Mouse (Mus musculus): ENCODE measurements around the gene Smad5. TPM values are rescaled to one million over a fixed set of nuclear protein-coding genes. Genes with fewer than 3 reads are reported as not detected.

Gene Smad5
- total and polyA plus RNA-seq, 3 experiments: 8.0 to 11.3 TPM; not detected in 1

GRCm38 (mm10) chr13:56758492-56758891 lies 55.7 kb downstream of the Smad5 start:
- DNase-seq (ENCODE audit: low read depth, low spot score): peak; percentile 31
- H3K4me1 ChIP-seq (ENCODE audit: control insufficient read depth in 1 of 2, insufficient read depth in 2 of 2, low read length in 2 of 2): no peaks in the 10 kb centered on the region
- no peak overlapping the region for H3K9ac ChIP-seq (ENCODE audit: control insufficient read depth, low read depth, low read length, poor library complexity, severe bottlenecking)
- TF ChIP-seq UBTF (IDR thresholded peaks at IDR 0.05; ENCODE audit: borderline replicate concordance, insufficient read depth, low read depth, low read length) (no peak), POLR2A (IDR thresholded peaks at IDR 0.05; ENCODE audit: control insufficient read depth in 1 of 2, insufficient read depth in 1 of 2, low read depth in 1 of 2, low read length in 2 of 2, poor library complexity in 1 of 2) (no peak), RCOR1 (IDR thresholded peaks at IDR 0.05; ENCODE audit: low read depth, low read length) (no peak), HCFC1 (IDR thresholded peaks at IDR 0.05; ENCODE audit: low read depth, low read length) (no peak), ETS1 (IDR thresholded peaks at IDR 0.05; ENCODE audit: low read depth, low read length) (no peak), RAD21 (IDR thresholded peaks at IDR 0.05; ENCODE audit: low read depth, low read length) (peak; percentile 22), CTCF (IDR thresholded peaks at IDR 0.05 in 2 of 3, conservative IDR thresholded peaks at IDR 0.05 in 1 of 3; ENCODE audit: control insufficient read depth in 1 of 3, insufficient read depth in 1 of 3, low read depth in 2 of 3, low read length in 3 of 3, poor library complexity in 1 of 3, severe bottlenecking in 1 of 3) (peak in 2 of 3 experiments; percentile 43 to 63; a peak in 4 of 6 replicates), NRF1 (IDR thresholded peaks at IDR 0.05; ENCODE audit: insufficient read depth, low read depth, low read length, poor library complexity, severe bottlenecking) (no peak), SMC3 (IDR thresholded peaks at IDR 0.05; ENCODE audit: low read depth, low read length) (peak; percentile 49), MAFK (IDR thresholded peaks at IDR 0.05; ENCODE audit: borderline replicate concordance, low read depth, low read length) (no peak), GABPA (IDR thresholded peaks at IDR 0.05; ENCODE audit: low read depth, low read length) (no peak), BHLHE40 (IDR thresholded peaks at IDR 0.05; ENCODE audit: borderline replicate concordance, low read depth, low read length) (no peak), TBP (IDR thresholded peaks at IDR 0.05; ENCODE audit: low read depth, low read length) (no peak), TAL1 (IDR thresholded peaks at IDR 0.05; ENCODE audit: low read length) (no peak), CHD2 (IDR thresholded peaks at IDR 0.05; ENCODE audit: low read length) (no peak), JUND (IDR thresholded peaks at IDR 0.05; ENCODE audit: low read depth, low read length) (no peak), ZNF384 (IDR thresholded peaks at IDR 0.05; ENCODE audit: low read depth, low read length) (no peak)
- no peaks in the 10 kb centered on the region for H3K79me2 ChIP-seq (ENCODE audit: control insufficient read depth, insufficient read depth, low read length, poor library complexity)
- H3K27ac ChIP-seq (ENCODE audit: control insufficient read depth, low read depth, low read length): no peak overlapping the region
- H3K9me3 ChIP-seq (replicated peaks; ENCODE audit: insufficient read depth, low read length): no peaks in the 10 kb centered on the region
- no peak overlapping the region for H3K4me3 ChIP-seq (ENCODE audit: control insufficient read depth in 1 of 2, insufficient read depth in 1 of 2, low read depth in 2 of 2, low read length in 2 of 2)
- no peaks in the 10 kb centered on the region for H3K27me3 ChIP-seq (ENCODE audit: control insufficient read depth in 1 of 2, insufficient read depth in 2 of 2, low read length in 2 of 2)
- H3K36me3 ChIP-seq (ENCODE audit: control insufficient read depth in 1 of 2, insufficient read depth in 2 of 2, low read length in 2 of 2): no peaks in the 10 kb centered on the region

- TF ChIP-seq BHLHE40 (IDR thresholded peaks at IDR 0.05; ENCODE audit: borderline replicate concordance, low read depth, low read length): no peak
- no peak for DNase-seq (ENCODE audit: low read depth, low spot score)
- H3K4me1 ChIP-seq (ENCODE audit: control insufficient read depth in 1 of 2, insufficient read depth in 2 of 2, low read length in 2 of 2): no peaks in the 10 kb centered on the region
- no peaks in the 10 kb centered on the region for H3K79me2 ChIP-seq (ENCODE audit: control insufficient read depth, insufficient read depth, low read length, poor library complexity)
- no peak overlapping the region for H3K9ac ChIP-seq (ENCODE audit: control insufficient read depth, low read depth, low read length, poor library complexity, severe bottlenecking)
- no peak overlapping the region for H3K4me3 ChIP-seq (ENCODE audit: control insufficient read depth in 1 of 2, insufficient read depth in 1 of 2, low read depth in 2 of 2, low read length in 2 of 2)
- no peaks in the 10 kb centered on the region for H3K36me3 ChIP-seq (ENCODE audit: control insufficient read depth in 1 of 2, insufficient read depth in 2 of 2, low read length in 2 of 2)
- no peaks in the 10 kb centered on the region for H3K27me3 ChIP-seq (ENCODE audit: control insufficient read depth in 1 of 2, insufficient read depth in 2 of 2, low read length in 2 of 2)
- H3K9me3 ChIP-seq (replicated peaks; ENCODE audit: insufficient read depth, low read length): no peaks in the 10 kb centered on the region
- H3K27ac ChIP-seq (ENCODE audit: control insufficient read depth, low read depth, low read length): no peak overlapping the region
Measured at GRCm38 (mm10) chr13:56762446-56763229, 59.8 kb downstream of the Smad5 start.

Data from MEL (cell line).